Mouse (Mus musculus): ENCODE measurements around the gene Mctp2.

- TF ChIP-seq CHD2 (IDR thresholded peaks at IDR 0.05; ENCODE audit: low read length) (no peak), NELFE (IDR thresholded peaks at IDR 0.05; ENCODE audit: low read depth, low read length) (no peak), JUND (IDR thresholded peaks at IDR 0.05; ENCODE audit: low read depth, low read length) (no peak)
Measured at GRCm38 (mm10) chr7:72162256-72162655, 144.2 kb downstream of the Mctp2 start.
